Mouse (Mus musculus) embryonic facial prominence, embryonic 10.5 days (tissue): ENCODE results near the gene Itga5. TPM values are rescaled to one million over a fixed set of nuclear protein-coding genes. Genes with fewer than 3 reads are reported as not detected.
"Not testable (repeated sequence)": the region's sequence is repeated elsewhere in the genome, so short reads cannot be mapped to it uniquely, and the experiment has no call there.

Experiments used
- DNase-seq: peaks from one replicate; pipeline ENCODE4 v3.0.0-alpha.2; 2017; ENCODE audit warnings: low spot score
- H3K27ac ChIP-seq: fragments of 300-500 bp; sonication (generic); replicated peaks from 2 replicates; pipeline ENCODE4 v1.5.1; 2016; ENCODE audit warnings: mild to moderate bottlenecking
- H3K27me3 ChIP-seq: fragments of 300-500 bp; sonication (generic); replicated peaks from 2 replicates; pipeline ENCODE4 v1.6.1; 2016; ENCODE audit warnings: low read depth, mild to moderate bottlenecking; ENCODE audit not compliant: poor library complexity, severe bottlenecking
- H3K36me3 ChIP-seq: fragments of 300-500 bp; sonication (generic); replicated peaks from 2 replicates; pipeline ENCODE4 v1.6.1; 2016; ENCODE audit warnings: mild to moderate bottlenecking, moderate library complexity
- H3K4me1 ChIP-seq: fragments of 300-500 bp; sonication (generic); 2 replicates; pipeline ENCODE4 v1.6.1; 2016
- H3K4me3 ChIP-seq: fragments of 300-500 bp; sonication (generic); 2 replicates; pipeline ENCODE4 v1.5.1; 2016; ENCODE audit warnings: mild to moderate bottlenecking, moderate library complexity
- H3K9me3 ChIP-seq: fragments of 300-500 bp; sonication (generic); 2 replicates; pipeline ENCODE4 v1.6.1; 2016; ENCODE audit warnings: mild to moderate bottlenecking
- WGBS: fragments of 180-500 bp; shearing (Covaris S2); methylation state at CpG from one replicate; pipeline ENCODE4 v1.1.7; 2016; 5-methylcytosine and 5-hydroxymethylcytosine counted together
- polyA plus RNA-seq: library from polyadenylated mRNA; unstranded; fragments of >200 nt; fragmentation: Nextera tagmentation; extraction: Ambion mirVana; gene quantifications from 2 replicates; pipeline ENCODE4 v1.2.1, GENCODE M21; 2016

Gene Itga5
- 29.5 and 29.7 TPM in 2 replicates for polyA plus RNA-seq

DNA sequence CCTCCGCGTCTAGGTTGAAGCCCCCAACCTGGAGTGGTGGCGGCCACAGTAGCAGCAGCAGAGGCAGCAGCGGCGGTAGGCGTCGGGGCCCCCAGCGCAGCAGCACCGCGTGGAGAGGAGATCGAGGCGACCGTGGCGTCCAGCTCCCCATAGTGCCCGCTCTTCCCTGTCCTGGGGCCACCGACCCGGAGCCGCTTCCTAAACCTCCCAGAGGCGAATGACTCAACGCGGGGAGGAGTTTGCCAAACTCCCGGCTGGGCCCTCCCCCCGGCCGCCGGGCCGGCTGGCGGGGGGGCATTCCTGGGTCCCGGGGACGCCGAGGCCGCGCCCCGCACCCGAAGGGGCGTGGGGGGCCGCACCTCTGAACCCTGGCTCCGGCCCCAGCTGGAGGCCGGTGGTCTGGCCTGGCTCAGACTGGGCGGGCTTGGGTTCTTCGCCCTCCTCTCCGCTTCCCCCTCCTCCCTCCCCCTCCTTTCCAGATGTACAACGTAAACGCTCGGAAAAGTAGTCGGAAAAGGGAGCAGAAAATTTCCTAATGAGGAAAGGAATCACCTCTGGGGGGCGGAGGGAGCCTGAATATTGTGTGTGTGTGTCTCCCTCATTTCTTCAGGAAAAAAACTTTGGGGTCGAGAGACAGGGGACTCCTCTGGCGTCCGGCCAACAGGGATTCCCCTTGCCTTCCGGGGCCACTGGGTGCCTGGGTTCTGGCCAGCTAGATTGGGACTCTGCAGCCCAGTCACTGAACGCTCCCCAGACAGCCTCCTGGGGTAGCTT lies at the start of gene Itga5:
TSS of gene Itga5 (minus strand) at position 388 of the 774 bp plus-strand sequence.
- Histone ChIP-seq H3K9me3 (no peaks in the 10 kb centered on the region), H3K4me3 (peak within 1 kb of the TSS; percentile 75), H3K4me1 (peaks cover 56% of the 10 kb centered on the region), H3K27me3 (no peaks in the 10 kb centered on the region), H3K27ac (peak within 1 kb of the TSS; percentile 93), H3K36me3 (no peaks in the 10 kb centered on the region)
- under 1% methylated on average over 51 of the region's 51 CpGs for WGBS
- DNase-seq = peak; percentile 79

DNA sequence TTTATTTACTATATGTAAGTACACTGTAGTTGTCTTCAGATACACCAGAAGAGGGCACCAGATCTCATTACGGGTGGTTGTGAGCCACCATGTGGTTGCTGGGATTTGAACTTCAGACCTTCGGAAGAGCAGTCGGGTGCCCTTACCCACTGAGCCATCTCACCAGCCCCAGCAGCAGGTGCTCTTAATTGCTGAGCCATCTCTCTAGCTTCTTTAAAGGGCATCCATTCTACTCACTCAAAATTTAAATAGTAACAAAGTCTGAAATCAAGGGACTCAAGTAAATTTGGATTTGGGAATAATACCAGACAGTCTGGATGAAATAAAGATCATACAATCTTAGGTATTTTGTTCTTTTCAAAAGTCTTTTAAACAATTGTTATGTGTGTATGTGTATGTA lies 39.0 kb upstream of the Itga5 start:
- not testable (repeated sequence) for H3K27ac ChIP-seq, H3K27me3 ChIP-seq, H3K4me3 ChIP-seq, H3K4me1 ChIP-seq, DNase-seq, H3K36me3 ChIP-seq, H3K9me3 ChIP-seq
- WGBS = 81% methylated on average over 3 of the region's 3 CpGs

DNA sequence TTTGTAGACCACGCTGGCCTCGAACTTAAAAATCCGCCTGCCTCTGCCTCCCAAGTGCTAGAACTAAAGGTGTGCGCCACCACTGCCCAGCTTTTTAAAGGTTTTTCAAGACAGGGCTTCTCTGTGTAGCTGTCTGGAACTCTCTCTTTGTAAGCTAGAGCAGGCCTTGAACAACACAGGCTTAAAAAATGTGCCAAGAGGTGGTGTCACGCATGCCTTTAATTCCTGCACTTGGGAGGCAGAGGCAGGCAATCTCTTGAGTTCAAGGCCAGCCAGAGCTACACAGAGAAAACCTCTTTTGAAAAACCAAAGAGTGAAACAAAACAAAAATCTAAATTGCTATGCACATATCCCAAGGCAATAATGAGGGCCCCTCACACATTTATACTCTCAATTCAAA lies 34.8 kb upstream of the Itga5 start:
- no peaks in the 10 kb centered on the region for H3K9me3 ChIP-seq
- WGBS = 90% methylated on average over 5 of the region's 5 CpGs
- no peaks in the 10 kb centered on the region for H3K36me3 ChIP-seq
- no peaks in the 10 kb centered on the region for H3K27me3 ChIP-seq
- no peak overlapping the region for H3K27ac ChIP-seq
- no peak for DNase-seq
- no peaks in the 10 kb centered on the region for H3K4me1 ChIP-seq
- no peak overlapping the region for H3K4me3 ChIP-seq

DNA sequence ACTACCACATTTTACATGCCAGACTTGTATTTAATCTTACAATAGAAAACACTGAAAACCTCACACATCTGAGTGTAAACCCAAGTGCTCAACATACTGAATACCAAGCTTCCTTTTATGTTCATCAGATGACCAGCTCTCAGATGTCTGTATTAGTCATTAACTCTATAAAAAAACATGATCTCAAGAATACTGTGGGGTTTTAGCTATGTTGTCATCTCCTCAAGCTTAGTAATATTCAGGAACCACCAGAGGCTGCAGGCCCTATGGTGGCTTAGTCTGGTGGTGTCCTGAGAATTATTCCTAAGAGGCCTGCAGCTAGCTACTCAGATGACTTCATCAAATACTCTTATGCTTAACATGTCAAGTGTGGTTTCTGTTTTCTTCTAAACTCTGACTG lies 27.0 kb upstream of the Itga5 start:
- Histone ChIP-seq H3K4me1 (no peaks in the 10 kb centered on the region), H3K27ac (no peak overlapping the region), H3K9me3 (no peaks in the 10 kb centered on the region), H3K4me3 (no peak overlapping the region), H3K36me3 (no peaks in the 10 kb centered on the region), H3K27me3 (no peaks in the 10 kb centered on the region)
- no peak for DNase-seq

DNA sequence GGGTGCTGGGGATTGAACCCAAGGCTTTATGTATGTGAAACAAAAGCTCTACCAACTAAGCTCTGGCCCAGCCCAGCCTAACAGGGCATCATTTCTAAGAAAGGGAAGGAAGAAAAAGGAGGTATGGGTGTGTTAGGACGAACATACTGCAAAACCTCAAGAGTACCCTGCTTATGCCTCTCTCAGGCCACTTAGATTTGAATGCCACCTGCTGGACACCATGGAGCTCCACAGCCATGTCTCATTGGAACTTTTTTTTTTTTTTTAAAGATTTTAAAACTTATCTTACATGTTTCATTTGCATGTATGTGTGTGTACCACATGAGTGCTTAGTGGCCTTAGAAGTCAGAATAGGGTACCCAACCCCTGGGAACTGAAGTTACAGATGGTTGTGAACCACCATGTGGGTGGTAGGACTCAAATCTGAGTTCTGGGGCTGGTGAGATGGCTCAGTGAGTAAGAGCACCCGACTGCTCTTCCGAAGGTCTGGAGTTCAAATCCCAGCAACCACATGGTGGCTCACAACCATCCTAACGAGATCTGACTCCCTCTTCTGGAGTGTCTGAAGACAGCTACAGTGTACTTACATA lies 22.1 kb upstream of the Itga5 start:
- H3K9me3 ChIP-seq = no peaks in the 10 kb centered on the region
- H3K4me1 ChIP-seq = no peaks in the 10 kb centered on the region; the same call in 1 of the 2 replicates
- no peaks in the 10 kb centered on the region for H3K36me3 ChIP-seq
- H3K4me3 ChIP-seq = no peak overlapping the region
- H3K27me3 ChIP-seq = no peaks in the 10 kb centered on the region
- H3K27ac ChIP-seq = no peak overlapping the region
- no peak for DNase-seq
- 51% methylated on average over 4 of the region's 4 CpGs for WGBS

DNA sequence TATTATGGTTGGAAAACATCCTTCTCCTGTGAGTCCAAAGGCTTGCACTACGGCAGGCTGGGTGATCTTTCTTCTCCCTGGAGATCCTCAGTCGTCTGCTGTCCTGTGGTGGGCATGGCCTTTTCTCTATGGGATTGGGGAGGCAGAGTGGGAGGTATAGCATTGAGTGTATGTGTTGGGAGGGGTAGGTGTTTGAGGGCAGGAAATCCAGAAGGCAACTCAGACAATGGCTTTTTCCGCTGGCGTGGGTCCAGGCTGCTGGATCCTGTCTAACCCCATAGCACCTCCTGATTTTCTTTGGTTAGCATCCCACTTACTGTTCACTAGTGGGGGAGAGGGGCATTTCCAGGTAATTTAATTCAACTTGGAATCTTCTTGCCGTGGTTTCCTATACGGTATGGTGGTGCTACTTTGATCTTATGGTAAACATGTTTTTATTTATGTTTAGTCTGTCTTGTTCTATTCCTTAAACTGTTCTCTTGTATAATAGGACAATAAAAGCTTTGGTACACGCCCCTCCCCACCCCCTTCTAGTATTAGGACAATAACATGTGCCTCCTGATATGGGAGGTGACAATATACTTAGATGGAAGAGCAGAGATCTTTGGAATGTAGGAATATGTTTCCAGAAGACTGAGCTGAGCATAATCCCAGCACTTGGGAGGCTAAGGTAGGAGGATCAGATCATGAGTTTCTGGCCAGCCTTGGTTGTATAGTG lies 17.4 kb upstream of the Itga5 start:
- H3K9me3 ChIP-seq = no peaks in the 10 kb centered on the region
- 74% methylated on average over 7 of the region's 7 CpGs for WGBS
- H3K27me3 ChIP-seq = no peaks in the 10 kb centered on the region
- peaks cover 11% of the 10 kb centered on the region for H3K4me1 ChIP-seq
- no peak overlapping the region for H3K27ac ChIP-seq
- H3K4me3 ChIP-seq = no peak overlapping the region
- H3K36me3 ChIP-seq = no peaks in the 10 kb centered on the region
- DNase-seq = no peak

DNA sequence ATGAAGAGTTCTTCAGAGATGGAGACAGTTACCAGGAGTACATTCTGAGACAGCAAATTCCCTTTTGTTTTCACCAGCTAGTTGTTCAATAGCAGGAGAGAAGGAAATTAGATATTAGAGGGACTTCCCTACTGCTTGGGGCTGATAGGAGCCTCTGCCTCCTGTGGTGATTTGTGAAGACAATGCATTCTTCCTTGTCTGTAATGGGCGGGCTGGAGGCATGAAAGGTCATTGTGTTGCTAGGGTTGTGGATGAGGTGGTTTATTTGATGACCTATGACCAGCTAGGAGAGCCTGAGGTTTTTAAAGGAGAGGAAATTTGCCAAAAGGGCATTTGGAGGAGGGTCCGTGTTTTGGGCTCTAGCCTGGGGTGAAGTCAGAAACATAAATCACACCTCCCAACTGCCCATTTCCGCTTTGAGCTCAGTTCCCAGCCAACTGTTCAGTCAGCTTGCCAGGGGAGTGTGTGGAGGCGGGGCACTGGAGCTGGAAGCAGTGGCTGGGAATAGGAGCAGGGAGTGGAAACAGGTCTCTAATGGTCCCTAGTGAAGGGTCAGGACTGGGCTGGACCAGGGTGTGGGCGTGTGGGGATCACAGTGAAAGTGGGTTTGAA lies 16.3 kb upstream of the Itga5 start:
- WGBS = 34% methylated on average over 5 of the region's 5 CpGs
- H3K27me3 ChIP-seq = no peaks in the 10 kb centered on the region
- no peak overlapping the region for H3K4me3 ChIP-seq
- H3K27ac ChIP-seq = no peak overlapping the region
- no peaks in the 10 kb centered on the region for H3K36me3 ChIP-seq
- H3K9me3 ChIP-seq = no peaks in the 10 kb centered on the region
- peaks cover 22% of the 10 kb centered on the region for H3K4me1 ChIP-seq
- DNase-seq = no peak

DNA sequence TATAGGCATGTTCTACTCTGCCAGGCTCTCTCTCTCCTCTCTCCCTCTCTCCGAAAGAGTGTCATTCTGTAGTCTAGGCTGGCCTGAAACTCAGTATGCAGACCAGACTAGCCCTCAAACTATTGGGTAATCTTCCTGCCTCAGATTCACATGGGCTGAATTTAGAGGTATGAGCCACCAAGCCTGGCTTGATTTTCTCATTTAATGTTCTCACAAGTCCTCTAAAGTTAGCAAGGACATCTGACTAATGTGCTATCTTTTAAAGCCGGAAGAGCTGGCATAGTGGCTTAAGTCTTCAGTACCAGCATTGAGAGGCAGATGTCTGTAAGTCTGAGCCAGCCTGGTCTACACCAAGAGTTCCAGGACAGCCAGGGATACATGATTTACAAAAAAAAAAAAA lies 15.5 kb upstream of the Itga5 start:
- 91% methylated on average over 2 of the region's 2 CpGs for WGBS
- Histone ChIP-seq H3K36me3 (no peaks in the 10 kb centered on the region), H3K4me3 (no peak overlapping the region), H3K9me3 (no peaks in the 10 kb centered on the region), H3K27me3 (no peaks in the 10 kb centered on the region), H3K27ac (no peak overlapping the region), H3K4me1 (peaks cover 25% of the 10 kb centered on the region)
- DNase-seq = no peak

DNA sequence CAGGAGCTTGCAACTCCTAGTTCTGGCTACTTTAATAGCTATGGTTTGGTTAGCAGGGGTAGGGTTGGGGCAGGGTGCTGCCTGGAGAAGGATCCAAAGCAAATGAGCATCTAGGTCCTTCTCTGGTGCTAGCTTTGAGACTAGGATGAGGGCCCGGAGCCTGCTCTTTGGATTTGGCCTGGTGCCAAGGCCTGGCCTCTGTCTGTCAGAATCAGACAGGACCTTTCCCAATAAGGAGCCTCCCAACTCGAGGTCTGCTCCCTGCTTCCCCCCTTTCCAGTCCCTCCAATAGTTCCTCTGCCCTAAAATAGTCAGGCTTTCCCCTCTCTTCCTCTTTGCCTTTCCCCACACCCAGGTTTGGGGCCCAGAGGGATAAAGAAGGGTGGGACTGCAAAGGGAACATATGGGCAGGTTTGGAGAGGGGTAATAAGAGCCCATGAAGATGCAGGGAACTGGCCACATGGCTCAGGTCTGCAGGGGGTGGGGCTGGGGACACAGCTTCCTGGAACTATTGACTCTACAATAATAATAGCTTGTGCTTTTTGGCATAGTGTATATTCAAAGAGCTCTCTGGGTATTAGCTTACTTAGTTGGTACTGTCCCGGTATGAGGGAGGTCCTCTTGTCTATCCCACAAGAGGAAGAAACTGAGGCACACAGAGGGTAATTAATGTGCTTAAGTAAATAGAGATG lies 12.2 kb upstream of the Itga5 start:
- Histone ChIP-seq H3K27me3 (no peaks in the 10 kb centered on the region), H3K27ac (no peak overlapping the region), H3K4me1 (peaks cover 31% of the 10 kb centered on the region), H3K36me3 (no peaks in the 10 kb centered on the region), H3K4me3 (no peak overlapping the region), H3K9me3 (no peaks in the 10 kb centered on the region)
- 74% methylated on average over 3 of the region's 3 CpGs for WGBS
- DNase-seq = no peak

DNA sequence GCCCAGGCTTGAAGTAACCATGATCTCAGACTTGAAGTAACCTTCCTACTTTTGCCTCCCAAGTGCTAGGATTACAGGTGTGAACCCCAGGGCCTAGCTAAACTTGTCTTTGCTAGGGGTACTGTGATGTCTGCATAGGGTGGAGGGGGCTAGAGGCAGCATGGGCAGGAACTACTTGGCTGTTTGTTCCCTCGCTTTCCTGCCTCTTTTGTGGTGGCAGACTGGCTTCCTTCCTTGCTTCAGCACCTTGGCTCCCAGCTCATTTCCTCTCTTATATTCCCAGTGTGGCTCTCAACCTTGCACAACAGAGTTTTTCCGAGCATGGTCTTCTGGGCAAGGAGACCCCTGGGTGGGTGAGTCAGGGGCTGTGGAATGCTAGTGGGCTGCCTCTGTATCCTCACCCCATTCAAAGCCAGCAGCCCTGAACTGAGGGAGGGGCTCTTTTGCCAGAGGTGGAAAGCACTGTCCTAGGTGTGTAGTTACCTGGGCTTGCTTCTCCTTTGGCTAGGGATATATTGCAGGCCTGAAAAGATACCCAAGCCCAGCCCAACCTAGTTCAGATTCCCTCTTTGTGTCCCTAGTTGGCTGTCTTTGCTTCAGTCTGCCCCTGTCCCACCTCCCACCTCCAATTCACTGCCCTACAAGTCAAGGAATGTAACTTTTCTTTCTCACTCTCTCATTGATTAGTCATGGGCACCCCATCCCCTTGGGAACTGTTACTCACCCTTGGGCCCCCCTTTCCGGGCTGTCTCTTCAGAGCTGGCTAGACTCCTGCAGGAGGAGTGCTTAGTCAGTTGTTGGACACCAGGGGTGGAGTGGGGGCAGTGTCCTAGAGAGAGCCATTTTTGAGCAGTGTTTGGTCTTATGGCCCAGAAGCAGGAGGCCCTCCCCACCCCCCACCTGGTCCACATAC lies 11.4 kb upstream of the Itga5 start:
- 0 out of 2 replicates have a peak overlapping the region, but pooled peaks have one; percentile 3 for H3K27ac ChIP-seq
- 65% methylated on average over 3 of the region's 3 CpGs for WGBS
- DNase-seq = no peak

DNA sequence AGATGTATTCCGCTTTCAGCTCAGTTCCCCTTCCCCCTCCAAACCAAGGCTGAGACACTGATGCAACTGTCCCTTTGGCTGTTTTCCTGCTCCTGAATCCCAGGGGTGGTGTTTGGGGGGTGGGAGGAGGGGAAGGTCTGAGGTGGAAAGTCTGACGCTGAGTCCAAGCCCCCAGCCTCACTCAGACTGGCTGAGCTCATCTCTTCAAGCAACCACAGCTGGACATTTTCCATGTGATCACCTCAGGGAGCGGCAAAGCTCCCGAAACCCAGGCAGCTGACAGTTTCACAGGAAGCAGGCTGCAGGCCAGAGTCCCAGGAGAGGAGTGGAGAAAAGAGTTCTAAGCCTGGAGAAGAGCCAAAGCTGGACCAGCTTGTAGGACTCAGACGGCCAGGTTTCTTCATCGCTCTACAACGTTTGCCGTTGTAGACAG lies 10.3 kb upstream of the Itga5 start:
- no peak for DNase-seq
- no peaks in the 10 kb centered on the region for H3K27me3 ChIP-seq
- H3K27ac ChIP-seq = 0 out of 2 replicates have a peak overlapping the region, but pooled peaks have one; percentile 0
- H3K4me1 ChIP-seq = peaks cover 21% of the 10 kb centered on the region
- no peak overlapping the region for H3K4me3 ChIP-seq
- H3K36me3 ChIP-seq = no peaks in the 10 kb centered on the region
- no peaks in the 10 kb centered on the region for H3K9me3 ChIP-seq
- 66% methylated on average over 8 of the region's 8 CpGs for WGBS

More for the DNA sequence above, 11.4 kb upstream of the Itga5 start:
- H3K36me3 ChIP-seq = no peaks in the 10 kb centered on the region
- peaks cover 26% of the 10 kb centered on the region for H3K4me1 ChIP-seq
- no peaks in the 10 kb centered on the region for H3K27me3 ChIP-seq
- no peak overlapping the region for H3K4me3 ChIP-seq
- H3K9me3 ChIP-seq = no peaks in the 10 kb centered on the region
